Mouse (Mus musculus): ENCODE data around the gene Catsperz. TPM values are rescaled to one million over a fixed set of nuclear protein-coding genes. Genes with fewer than 3 reads are reported as not detected.

The Catsperz gene
- polyA plus RNA-seq, 1 experiment = 0.28 TPM

DNA sequence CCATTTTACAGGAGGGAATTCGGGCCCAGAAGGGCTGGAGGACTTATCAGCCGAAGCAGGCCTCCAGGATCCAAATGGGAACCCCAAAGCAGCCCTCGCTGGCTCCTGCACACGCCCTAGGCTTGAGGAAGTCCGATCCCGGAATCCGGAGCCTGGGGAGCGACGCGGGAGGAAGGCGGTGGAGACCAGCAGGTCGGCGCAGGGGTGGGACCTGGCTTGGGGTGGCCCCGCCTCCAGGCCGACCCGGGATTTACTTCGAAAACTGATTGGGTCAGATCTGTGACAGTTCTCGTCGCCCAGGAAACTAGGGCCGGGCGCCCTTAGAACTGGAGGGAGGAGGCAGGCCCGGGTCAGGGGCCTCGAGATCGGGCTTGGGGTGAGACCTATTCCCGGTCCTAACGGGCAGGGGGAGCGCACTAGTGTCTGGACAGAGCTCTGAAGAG is 17.1 kb upstream of the Catsperz start, which contains the start of gene Gpr137:
Gene Gpr137 (minus strand): TSS at position 232 of the 443 bp plus-strand sequence.
- Histone ChIP-seq H3K4me2 (ENCODE audit: low read depth) (peak within 1 kb of the TSS; percentile 87), H3K79me2 (ENCODE audit: control insufficient read depth, insufficient read depth) (peaks cover 14% of the 10 kb centered on the region), H3K27me3 (ENCODE audit: control insufficient read depth, insufficient read depth, insufficient read length) (no peaks in the 10 kb centered on the region), H3ac (ENCODE audit: control insufficient read depth, insufficient read length) (peak within 1 kb of the TSS; percentile 13), H3K36me3 (ENCODE audit: control insufficient read depth, insufficient read depth) (no peaks in the 10 kb centered on the region), H3K4me3 (peak within 1 kb of the TSS; percentile 98)
- TF ChIP-seq MYOG (IDR thresholded peaks at IDR 0.05; ENCODE audit: control insufficient read depth in 1 of 3, insufficient read depth in 1 of 3, insufficient read length in 2 of 3, low read depth in 2 of 3) (no peak), POLR2A (IDR thresholded peaks at IDR 0.05; ENCODE audit: insufficient read length, low read depth) (peak; percentile 63), TCF3 (IDR thresholded peaks at IDR 0.05; ENCODE audit: insufficient read length, low read depth) (no peak), SRF (IDR thresholded peaks at IDR 0.05; ENCODE audit: control insufficient read depth, insufficient read length, low read depth) (no peak), POLR2AphosphoS2 (IDR thresholded peaks at IDR 0.05; ENCODE audit: insufficient read length, low read depth) (peak; percentile 84), MYOD1 (IDR thresholded peaks at IDR 0.05; ENCODE audit: control insufficient read depth in 1 of 3, insufficient read length in 2 of 3, low read depth in 2 of 3) (no peak), MAX (IDR thresholded peaks at IDR 0.05; ENCODE audit: low read depth) (no peak), TCF12 (IDR thresholded peaks at IDR 0.05; ENCODE audit: insufficient read depth, poor library complexity, severe bottlenecking) (no peak), REST (IDR thresholded peaks at IDR 0.05; ENCODE audit: insufficient read depth, insufficient read length) (no peak), CEBPB (IDR thresholded peaks at IDR 0.05; ENCODE audit: insufficient read depth, poor library complexity, severe bottlenecking) (no peak)

DNA sequence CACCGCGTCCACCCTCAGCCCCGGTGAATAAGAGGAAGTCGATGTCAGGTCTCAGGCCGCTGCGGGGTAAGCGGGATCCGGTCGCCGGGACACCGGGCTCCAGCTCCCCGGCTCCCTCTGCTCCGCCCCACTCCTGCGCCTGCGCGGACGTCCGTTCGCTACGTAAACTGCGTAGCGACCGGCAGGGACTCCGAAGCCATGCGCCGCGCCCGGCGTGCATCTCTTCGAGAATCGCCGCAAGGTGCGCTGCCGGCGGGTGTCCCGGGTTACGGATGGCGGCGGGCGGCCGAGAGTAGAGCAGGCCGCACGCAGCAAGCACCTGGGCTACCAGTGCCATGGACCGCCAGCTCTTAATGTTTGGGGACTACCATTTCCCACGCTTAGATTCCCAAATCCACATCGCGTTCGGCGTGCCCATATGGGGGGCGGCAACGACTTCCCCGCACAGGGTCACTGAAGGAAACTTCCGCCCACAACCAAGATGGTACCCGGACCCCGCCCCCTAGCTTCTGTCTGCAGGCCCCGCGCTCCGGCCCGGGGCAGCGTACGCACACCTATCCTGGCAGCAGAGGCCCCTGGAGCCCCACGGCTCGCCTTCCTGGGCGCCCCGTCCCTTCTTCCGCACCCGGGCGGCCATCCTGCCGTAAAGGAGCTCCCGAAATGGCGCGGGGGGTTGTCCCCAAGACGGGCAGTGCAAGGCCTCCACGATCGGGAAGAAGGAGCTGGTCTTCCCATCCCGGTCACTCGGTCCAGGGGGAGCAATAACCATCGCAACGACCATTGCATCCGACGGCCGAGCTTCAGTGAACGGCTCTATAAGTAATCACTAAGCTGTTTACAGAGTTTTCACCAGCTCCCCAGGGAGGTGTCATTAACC is 16.4 kb upstream of the Catsperz start, which contains the start of gene Bad:
Gene Bad (plus strand): TSS at position 490 of the 877 bp plus-strand sequence.
- peak within 1 kb of the TSS; percentile 98 for H3K4me3 ChIP-seq
- peaks cover 14% of the 10 kb centered on the region for H3K79me2 ChIP-seq (ENCODE audit: control insufficient read depth, insufficient read depth)
- H3ac ChIP-seq (ENCODE audit: control insufficient read depth, insufficient read length) = peak within 1 kb of the TSS; percentile 13
- TF ChIP-seq TCF12 (IDR thresholded peaks at IDR 0.05; ENCODE audit: insufficient read depth, poor library complexity, severe bottlenecking) (no peak), POLR2A (IDR thresholded peaks at IDR 0.05; ENCODE audit: insufficient read length, low read depth) (peak; percentile 61), POLR2AphosphoS2 (IDR thresholded peaks at IDR 0.05; ENCODE audit: insufficient read length, low read depth) (peak; percentile 92), MYOD1 (IDR thresholded peaks at IDR 0.05; ENCODE audit: control insufficient read depth in 1 of 3, insufficient read length in 2 of 3, low read depth in 2 of 3) (no peak), SRF (IDR thresholded peaks at IDR 0.05; ENCODE audit: control insufficient read depth, insufficient read length, low read depth) (peak; percentile 45)
- no peaks in the 10 kb centered on the region for H3K27me3 ChIP-seq (ENCODE audit: control insufficient read depth, insufficient read depth, insufficient read length)
- H3K36me3 ChIP-seq (ENCODE audit: control insufficient read depth, insufficient read depth) = no peaks in the 10 kb centered on the region
- H3K4me2 ChIP-seq (ENCODE audit: low read depth) = peak within 1 kb of the TSS; percentile 87

DNA sequence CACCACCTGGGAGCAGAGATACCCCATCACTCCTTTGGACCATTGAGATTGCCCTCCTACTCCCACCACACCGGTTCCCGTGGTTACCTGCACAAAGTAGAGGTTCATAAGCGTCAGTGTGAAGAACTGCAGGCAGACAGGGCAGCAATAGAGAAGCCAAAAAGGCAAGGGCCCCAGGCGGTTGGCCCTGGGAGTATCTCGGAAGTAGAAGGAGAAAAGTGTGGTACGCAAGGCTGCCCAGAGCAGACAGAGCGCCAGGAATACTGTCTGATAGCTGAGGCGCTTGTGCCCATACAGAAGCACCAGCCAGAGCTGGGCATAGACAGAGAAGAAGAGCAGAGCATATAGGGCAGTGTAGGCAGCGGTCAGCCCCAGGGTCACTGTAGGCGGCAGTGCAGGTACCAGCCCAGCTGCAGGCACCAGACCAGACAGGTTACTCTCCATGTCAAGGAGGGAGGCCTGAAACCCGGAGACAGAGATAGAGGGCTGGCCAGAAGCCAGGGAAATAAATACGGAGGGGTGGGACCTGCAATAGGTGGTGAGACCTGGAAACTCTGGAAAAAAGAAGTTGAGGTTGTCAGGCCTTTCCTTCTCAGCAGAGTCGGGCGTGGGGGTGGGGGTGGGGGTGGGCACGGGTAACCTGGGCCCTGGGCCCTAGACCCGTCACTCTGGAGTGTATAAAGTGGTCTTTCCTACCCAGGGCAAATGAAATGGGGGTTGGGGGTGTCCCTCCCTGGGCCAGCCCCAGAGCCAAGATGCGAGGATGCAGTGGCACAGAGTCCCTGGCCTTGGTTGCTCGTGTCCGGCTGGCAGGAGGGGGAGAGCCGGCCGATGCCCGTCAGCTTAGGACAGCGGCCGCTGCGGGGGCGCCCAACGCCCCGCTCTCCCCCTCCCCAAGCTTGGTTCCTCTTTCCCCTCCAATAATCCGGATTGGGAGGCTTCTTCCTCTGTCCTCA is 15.5 kb upstream of the Catsperz start:
- peaks cover 14% of the 10 kb centered on the region for H3K79me2 ChIP-seq (ENCODE audit: control insufficient read depth, insufficient read depth)
- H3K36me3 ChIP-seq (ENCODE audit: control insufficient read depth, insufficient read depth) = no peaks in the 10 kb centered on the region
- H3K4me3 ChIP-seq = peak overlapping the region; percentile 98
- H3ac ChIP-seq (ENCODE audit: control insufficient read depth, insufficient read length) = peak overlapping the region; percentile 13
- no peak for TF ChIP-seq REST (IDR thresholded peaks at IDR 0.05; ENCODE audit: insufficient read depth, insufficient read length)
- no peak for TF ChIP-seq POLR2AphosphoS2 (IDR thresholded peaks at IDR 0.05; ENCODE audit: insufficient read length, low read depth)
- TF ChIP-seq SRF (IDR thresholded peaks at IDR 0.05; ENCODE audit: control insufficient read depth, insufficient read length, low read depth) = no peak
- TF ChIP-seq TCF12 (IDR thresholded peaks at IDR 0.05; ENCODE audit: insufficient read depth, poor library complexity, severe bottlenecking) = no peak
- no peak for TF ChIP-seq E2F4 (IDR thresholded peaks at IDR 0.05; ENCODE audit: insufficient read depth)
- TF ChIP-seq USF1 (IDR thresholded peaks at IDR 0.05; ENCODE audit: low read depth) = no peak
- TF ChIP-seq POLR2A (IDR thresholded peaks at IDR 0.05; ENCODE audit: insufficient read length, low read depth) = no peak
- TF ChIP-seq MYOG (IDR thresholded peaks at IDR 0.05; ENCODE audit: control insufficient read depth in 1 of 3, insufficient read depth in 1 of 3, insufficient read length in 2 of 3, low read depth in 2 of 3) = no peak
- TF ChIP-seq MYOD1 (IDR thresholded peaks at IDR 0.05; ENCODE audit: control insufficient read depth in 1 of 3, insufficient read length in 2 of 3, low read depth in 2 of 3) = no peak
- TF ChIP-seq CEBPB (IDR thresholded peaks at IDR 0.05; ENCODE audit: insufficient read depth, poor library complexity, severe bottlenecking) = no peak
- H3K4me2 ChIP-seq (ENCODE audit: low read depth) = peak overlapping the region; percentile 85
- H3K27me3 ChIP-seq (ENCODE audit: control insufficient read depth, insufficient read depth, insufficient read length) = no peaks in the 10 kb centered on the region

DNA sequence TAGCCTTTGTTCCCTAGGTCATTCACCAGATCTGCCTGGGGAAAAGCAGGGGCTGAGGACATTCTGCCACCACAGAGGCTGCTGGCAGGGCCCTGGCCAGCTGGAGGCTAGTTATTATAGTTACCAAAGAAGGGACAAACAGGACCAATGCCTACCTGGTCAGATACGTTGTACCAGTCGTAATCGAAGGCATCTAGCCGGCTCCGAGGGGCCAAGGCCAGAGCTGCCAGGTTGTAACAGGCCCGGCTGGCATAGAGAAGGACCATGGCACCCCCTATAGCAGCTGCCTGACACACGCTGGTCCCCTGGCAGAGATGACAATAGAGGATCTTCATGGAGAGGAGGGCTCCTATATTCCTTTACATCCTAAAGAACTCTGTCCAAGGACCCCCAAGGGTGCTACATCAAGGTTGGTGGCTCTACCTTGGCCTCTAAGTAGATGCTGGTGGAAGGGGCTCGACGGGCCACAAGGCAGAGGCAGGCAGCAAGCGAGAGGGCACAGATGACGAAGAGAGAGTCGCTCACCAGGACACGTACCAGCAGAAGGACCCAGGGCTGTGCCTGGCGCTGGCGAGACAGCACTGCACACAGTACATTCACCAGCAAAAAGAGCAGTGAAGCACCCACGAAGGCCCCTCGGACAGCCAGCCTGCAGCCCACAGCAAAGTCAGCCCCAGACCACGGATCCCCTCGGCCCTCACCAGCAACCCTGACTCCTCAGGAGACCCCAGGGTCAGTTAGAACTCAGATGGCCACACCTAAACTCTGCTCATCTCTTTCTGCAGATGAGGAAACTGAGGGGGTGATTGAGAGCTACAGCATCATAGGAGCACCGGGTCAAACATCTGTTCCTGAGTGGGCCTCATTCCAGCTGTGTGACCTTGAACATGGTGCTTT is 14.2 kb upstream of the Catsperz start:
- Histone ChIP-seq H3ac (ENCODE audit: control insufficient read depth, insufficient read length) (no peak overlapping the region), H3K4me3 (no peak overlapping the region), H3K4me2 (ENCODE audit: low read depth) (peak overlapping the region; percentile 85), H3K27me3 (ENCODE audit: control insufficient read depth, insufficient read depth, insufficient read length) (peaks cover under 1% of the 10 kb centered on the region), H3K36me3 (ENCODE audit: control insufficient read depth, insufficient read depth) (no peaks in the 10 kb centered on the region), H3K79me2 (ENCODE audit: control insufficient read depth, insufficient read depth) (peaks cover 14% of the 10 kb centered on the region)
- TF ChIP-seq POLR2AphosphoS2 (IDR thresholded peaks at IDR 0.05; ENCODE audit: insufficient read length, low read depth) (peak; percentile 49), TCF3 (IDR thresholded peaks at IDR 0.05; ENCODE audit: insufficient read length, low read depth) (no peak)
